Mouse (Mus musculus): ENCODE measurements around the gene Pbrm1.

DNA sequence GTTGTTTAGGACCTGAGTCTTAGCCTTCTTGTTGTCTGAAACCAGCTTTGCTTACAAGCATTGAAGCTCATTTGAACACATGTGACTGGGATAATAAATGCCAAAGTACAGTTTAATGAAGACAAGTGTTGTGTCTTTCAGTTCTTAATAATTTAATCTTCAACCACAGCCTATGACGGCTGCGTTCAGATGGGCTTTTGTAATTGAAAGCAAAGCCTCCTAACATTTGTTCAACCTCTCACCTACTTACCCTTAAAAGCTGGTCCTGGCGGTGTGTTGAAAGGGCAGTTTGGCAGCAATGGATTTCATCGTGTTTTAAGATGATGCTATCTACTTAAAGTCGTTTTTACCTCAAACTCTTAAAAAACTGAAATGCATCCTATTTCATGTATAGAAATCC, 93.2 kb downstream of the Pbrm1 start:
- TF ChIP-seq CTCF (IDR thresholded peaks at IDR 0.05; ENCODE audit: control insufficient read depth, insufficient read depth, insufficient replicate concordance, low read depth, low read length) (no peak), POLR2A (IDR thresholded peaks at IDR 0.05; ENCODE audit: control insufficient read depth, low read depth, low read length) (no peak)
